Mouse (Mus musculus) lung, postnatal 4 days (tissue): Measurements from ENCODE around the gene Lamb1.
A peak's percentile ranks its signal among the peaks of the same experiment; 100 is the strongest.

Experiments used
- DNase-seq, 2 experiments: peaks; one replicate each; pipeline ENCODE4 v3.0.0; 2021

Gene Lamb1

GRCm38 (mm10) chr12:31317670-31318408 lies 52.8 kb downstream of the Lamb1 start:
- no peak for DNase-seq

- no peak for DNase-seq
Measured at GRCm38 (mm10) chr12:31318409-31318963, 53.5 kb downstream of the Lamb1 start.

- no peak for DNase-seq
Measured at GRCm38 (mm10) chr12:31320817-31321216, 55.8 kb downstream of the Lamb1 start.

GRCm38 (mm10) chr12:31321532-31321931 lies 56.5 kb downstream of the Lamb1 start:
- no peak for DNase-seq

GRCm38 (mm10) chr12:31323136-31323695 lies 58.2 kb downstream of the Lamb1 start:
- DNase-seq = no peak

- no peak for DNase-seq
Measured at GRCm38 (mm10) chr12:31327139-31327538, 62.1 kb downstream of the Lamb1 start.

GRCm38 (mm10) chr12:31333261-31333660 lies 68.2 kb downstream of the Lamb1 start:
- DNase-seq = no peak

- no peak for DNase-seq
Measured at GRCm38 (mm10) chr12:31350191-31350943, 85.3 kb downstream of the Lamb1 start.

GRCm38 (mm10) chr12:31350944-31351928 lies 86.2 kb downstream of the Lamb1 start, which contains the start of gene Dld:
Dld (minus strand) TSS chr12:31351453.
- DNase-seq = peak; percentile 97 to 98

GRCm38 (mm10) chr12:31366428-31366827 lies 101.4 kb downstream of the Lamb1 start:
- no peak for DNase-seq

- no peak for DNase-seq
Measured at GRCm38 (mm10) chr12:31367721-31368120, 102.7 kb downstream of the Lamb1 start.

GRCm38 (mm10) chr12:31369118-31369517 lies 104.1 kb downstream of the Lamb1 start:
- no peak for DNase-seq

GRCm38 (mm10) chr12:31369656-31370055 lies 104.6 kb downstream of the Lamb1 start:
- no peak for DNase-seq

- peak; percentile 66 to 73 for DNase-seq
Measured at GRCm38 (mm10) chr12:31374603-31375282, 109.7 kb downstream of the Lamb1 start.

- DNase-seq = no peak
Measured at GRCm38 (mm10) chr12:31375283-31375615, 110.2 kb downstream of the Lamb1 start.

GRCm38 (mm10) chr12:31376326-31376950 lies 111.4 kb downstream of the Lamb1 start:
- DNase-seq = peak in 1 of 2 experiments; percentile 17

GRCm38 (mm10) chr12:31377241-31377640 lies 112.2 kb downstream of the Lamb1 start:
- no peak for DNase-seq
